Mouse (Mus musculus): ENCODE data around the gene Kcnip4. TPM values are rescaled to one million over a fixed set of nuclear protein-coding genes. Genes with fewer than 3 reads are reported as not detected.

Gene Kcnip4
- total and polyA plus RNA-seq, 3 experiments, result 0.19 TPM; not detected in 2

DNA sequence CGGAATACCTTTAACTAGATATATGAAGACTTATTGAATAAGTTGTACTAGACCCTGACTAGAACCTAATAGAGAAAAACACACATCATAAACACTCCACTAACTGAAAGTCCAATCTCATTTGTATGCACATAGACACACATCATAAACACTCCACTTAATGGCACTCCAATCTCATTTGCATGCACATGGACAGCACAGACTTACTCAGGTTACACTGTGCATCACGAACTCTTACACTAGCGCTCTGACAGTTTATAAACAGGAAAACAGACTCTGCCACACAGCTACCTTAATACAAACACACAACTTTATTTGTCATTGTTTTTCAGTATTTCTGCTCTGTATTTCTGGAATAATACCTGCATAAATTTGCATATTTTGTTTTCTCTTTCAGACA, 168.3 kb downstream of the Kcnip4 start:
- Histone ChIP-seq H3K79me2 (ENCODE audit: control insufficient read depth, insufficient read depth, low read length, poor library complexity) (no peaks in the 10 kb centered on the region), H3K4me3 (ENCODE audit: control insufficient read depth in 1 of 2, insufficient read depth in 1 of 2, low read depth in 2 of 2, low read length in 2 of 2) (no peak overlapping the region), H3K9me3 (replicated peaks; ENCODE audit: insufficient read depth, low read length) (no peaks in the 10 kb centered on the region), H3K27ac (ENCODE audit: control insufficient read depth, low read depth, low read length) (no peak overlapping the region), H3K4me1 (ENCODE audit: control insufficient read depth in 1 of 2, insufficient read depth in 2 of 2, low read length in 2 of 2) (no peaks in the 10 kb centered on the region), H3K27me3 (ENCODE audit: control insufficient read depth in 1 of 2, insufficient read depth in 2 of 2, low read length in 2 of 2) (no peaks in the 10 kb centered on the region), H3K36me3 (ENCODE audit: control insufficient read depth in 1 of 2, insufficient read depth in 2 of 2, low read length in 2 of 2) (no peaks in the 10 kb centered on the region), H3K9ac (ENCODE audit: control insufficient read depth, low read depth, low read length, poor library complexity, severe bottlenecking) (no peak overlapping the region)
- TF ChIP-seq NELFE (IDR thresholded peaks at IDR 0.05; ENCODE audit: low read depth, low read length), result no peak
- no peak for TF ChIP-seq GATA1 (IDR thresholded peaks at IDR 0.05; ENCODE audit: low read depth, low read length)
- TF ChIP-seq MEF2A (IDR thresholded peaks at IDR 0.05; ENCODE audit: extremely low read depth, insufficient replicate concordance, low read depth, low read length, poor library complexity, severe bottlenecking), result no peak
- TF ChIP-seq MAZ (IDR thresholded peaks at IDR 0.05; ENCODE audit: low read depth, low read length), result no peak
- TF ChIP-seq CHD1 (IDR thresholded peaks at IDR 0.05; ENCODE audit: low read depth, low read length), result no peak
- TF ChIP-seq ZC3H11A (IDR thresholded peaks at IDR 0.05; ENCODE audit: low read depth, low read length), result no peak
- TF ChIP-seq MYB (IDR thresholded peaks at IDR 0.05; ENCODE audit: low read depth, low read length), result no peak
- no peak for TF ChIP-seq GABPA (IDR thresholded peaks at IDR 0.05; ENCODE audit: low read depth, low read length)
- TF ChIP-seq USF2 (IDR thresholded peaks at IDR 0.05; ENCODE audit: borderline replicate concordance in 1 of 2, insufficient read depth in 1 of 2, low read depth in 1 of 2, low read length in 2 of 2), result no peak
- no peak for TF ChIP-seq TCF12 (IDR thresholded peaks at IDR 0.05; ENCODE audit: low read depth, low read length)
- TF ChIP-seq ELF1 (IDR thresholded peaks at IDR 0.05; ENCODE audit: low read depth, low read length), result no peak
- TF ChIP-seq ETS1 (IDR thresholded peaks at IDR 0.05; ENCODE audit: low read depth, low read length), result no peak
- DNase-seq (ENCODE audit: low read depth, low spot score), result no peak

DNA sequence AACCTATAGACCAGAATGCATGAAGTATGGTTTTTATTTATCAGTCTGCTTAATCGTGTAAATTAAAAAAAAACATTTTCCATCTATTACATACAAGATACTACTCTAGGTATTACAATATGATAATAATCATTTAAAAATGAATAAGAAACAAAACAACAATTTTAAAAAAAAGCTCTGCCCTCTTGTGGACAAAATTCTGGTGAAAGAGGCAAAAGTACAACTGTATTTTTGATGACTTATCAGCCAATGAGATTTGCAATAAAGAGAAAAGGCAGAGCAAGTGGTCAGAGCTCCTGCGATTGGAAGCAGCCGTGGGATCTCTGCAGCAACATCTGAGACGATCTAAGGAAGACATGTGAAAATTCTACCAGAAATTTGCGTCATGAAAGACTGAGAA, 172.6 kb downstream of the Kcnip4 start:
- Histone ChIP-seq H3K4me1 (ENCODE audit: control insufficient read depth in 1 of 2, insufficient read depth in 2 of 2, low read length in 2 of 2) (no peaks in the 10 kb centered on the region), H3K36me3 (ENCODE audit: control insufficient read depth in 1 of 2, insufficient read depth in 2 of 2, low read length in 2 of 2) (no peaks in the 10 kb centered on the region), H3K79me2 (ENCODE audit: control insufficient read depth, insufficient read depth, low read length, poor library complexity) (no peaks in the 10 kb centered on the region), H3K9ac (ENCODE audit: control insufficient read depth, low read depth, low read length, poor library complexity, severe bottlenecking) (no peak overlapping the region), H3K27me3 (ENCODE audit: control insufficient read depth in 1 of 2, insufficient read depth in 2 of 2, low read length in 2 of 2) (no peaks in the 10 kb centered on the region), H3K27ac (ENCODE audit: control insufficient read depth, low read depth, low read length) (no peak overlapping the region), H3K4me3 (ENCODE audit: control insufficient read depth in 1 of 2, insufficient read depth in 1 of 2, low read depth in 2 of 2, low read length in 2 of 2) (no peak overlapping the region), H3K9me3 (replicated peaks; ENCODE audit: insufficient read depth, low read length) (no peaks in the 10 kb centered on the region)
- DNase-seq (ENCODE audit: low read depth, low spot score), result no peak
- TF ChIP-seq ETS1 (IDR thresholded peaks at IDR 0.05; ENCODE audit: low read depth, low read length) (no peak), RCOR1 (IDR thresholded peaks at IDR 0.05; ENCODE audit: low read depth, low read length) (no peak), JUND (IDR thresholded peaks at IDR 0.05; ENCODE audit: low read depth, low read length) (no peak), CHD2 (IDR thresholded peaks at IDR 0.05; ENCODE audit: low read length) (no peak), MAFK (IDR thresholded peaks at IDR 0.05; ENCODE audit: borderline replicate concordance, low read depth, low read length) (no peak), ELF1 (IDR thresholded peaks at IDR 0.05; ENCODE audit: low read depth, low read length) (no peak), ZKSCAN1 (IDR thresholded peaks at IDR 0.05; ENCODE audit: low read depth, low read length) (no peak), UBTF (IDR thresholded peaks at IDR 0.05; ENCODE audit: borderline replicate concordance, insufficient read depth, low read depth, low read length) (no peak), HCFC1 (IDR thresholded peaks at IDR 0.05; ENCODE audit: low read depth, low read length) (no peak), USF1 (IDR thresholded peaks at IDR 0.05; ENCODE audit: low read depth, low read length) (no peak), CTCF (IDR thresholded peaks at IDR 0.05 in 2 of 3, conservative IDR thresholded peaks at IDR 0.05 in 1 of 3; ENCODE audit: control insufficient read depth in 1 of 3, insufficient read depth in 1 of 3, low read depth in 2 of 3, low read length in 3 of 3, poor library complexity in 1 of 3, severe bottlenecking in 1 of 3) (no peak), USF2 (IDR thresholded peaks at IDR 0.05; ENCODE audit: borderline replicate concordance in 1 of 2, insufficient read depth in 1 of 2, low read depth in 1 of 2, low read length in 2 of 2) (no peak), MXI1 (IDR thresholded peaks at IDR 0.05; ENCODE audit: low read depth, low read length) (no peak), EP300 (IDR thresholded peaks at IDR 0.05; ENCODE audit: low read depth in 1 of 2, low read length in 2 of 2) (no peak), MEF2A (IDR thresholded peaks at IDR 0.05; ENCODE audit: extremely low read depth, insufficient replicate concordance, low read depth, low read length, poor library complexity, severe bottlenecking) (no peak)

All from MEL (cell line).